Mouse (Mus musculus): ENCODE data around the gene 1700001C19Rik.

DNA sequence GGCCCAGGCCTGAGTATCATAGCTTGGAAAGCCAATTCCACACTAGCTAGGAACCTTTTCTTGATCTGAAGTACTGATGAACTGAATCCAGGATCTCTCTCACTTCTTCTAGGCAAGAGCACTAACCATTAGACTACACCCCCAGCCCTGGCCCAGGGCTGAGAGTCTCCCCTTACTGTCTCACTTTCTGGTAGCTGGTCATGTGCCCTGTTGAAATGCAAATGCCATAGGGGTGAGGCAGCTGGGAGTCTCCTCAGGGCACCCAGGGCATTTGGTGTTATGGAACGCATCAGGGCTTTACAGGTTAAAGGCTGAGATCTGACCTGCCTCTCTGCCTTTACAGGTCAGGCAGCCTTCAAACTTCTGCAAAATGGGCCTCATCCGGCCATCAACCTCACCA, 17.0 kb downstream of the 1700001C19Rik start:
- no peak for TF ChIP-seq CTCF (IDR thresholded peaks at IDR 0.05; ENCODE audit: low read depth)
- TF ChIP-seq EP300 (optimal IDR thresholded peaks at IDR 0.05): no peak
